Mouse (Mus musculus): ENCODE data around the gene 4933406M09Rik. TPM values are rescaled to one million over a fixed set of nuclear protein-coding genes. Genes with fewer than 3 reads are reported as not detected.

4933406M09Rik gene
- polyA plus RNA-seq, 1 experiment from 2014 or later: 0.06 TPM

- peaks cover 24% of the 10 kb centered on the region; the same call in 1 of the 2 replicates for H3K4me1 ChIP-seq (ENCODE audit: insufficient read depth, low read depth, low read length)
- peaks cover 4% of the 10 kb centered on the region for H3K36me3 ChIP-seq (ENCODE audit: insufficient read depth, low read length)
- ATAC-seq (no peak), DNase-seq (ENCODE audit: low spot score) (no peak)
- H3K4me2 ChIP-seq (replicated peaks; ENCODE audit: low read depth, low read length): no peak overlapping the region; the same call in 1 of the 2 replicates
- TF ChIP-seq CTCF (IDR thresholded peaks at IDR 0.05) (no peak), EP300 (IDR thresholded peaks at IDR 0.05) (no peak)
- H3K27me3 ChIP-seq (replicated peaks; ENCODE audit: insufficient read depth, low read length): no peaks in the 10 kb centered on the region
- no peak overlapping the region for H3K9ac ChIP-seq (replicated peaks; ENCODE audit: low read depth)
- 25% methylated on average over 1 of the region's 1 CpGs for WGBS
- no peak overlapping the region for H3K4me3 ChIP-seq (ENCODE audit: low read depth, low read length)
- H3K9me3 ChIP-seq (ENCODE audit: low read length): no peaks in the 10 kb centered on the region
- H3K27ac ChIP-seq (ENCODE audit: low read length): peak overlapping the region; percentile 47
Measured at GRCm38 (mm10) chr1:134419176-134419575, 33.4 kb downstream of the 4933406M09Rik start.

GRCm38 (mm10) chr1:134419751-134420458, 34.2 kb downstream of the 4933406M09Rik start:
- H3K9ac ChIP-seq (replicated peaks; ENCODE audit: low read depth): no peak overlapping the region
- no peaks in the 10 kb centered on the region for H3K27me3 ChIP-seq (replicated peaks; ENCODE audit: insufficient read depth, low read length)
- ATAC-seq: no peak
- TF ChIP-seq CTCF (IDR thresholded peaks at IDR 0.05) (no peak), EP300 (IDR thresholded peaks at IDR 0.05) (peak; percentile 58)
- 17% methylated on average over 5 of the region's 5 CpGs for WGBS
- DNase-seq (ENCODE audit: low spot score): peak; percentile 80
- H3K9me3 ChIP-seq (ENCODE audit: low read length): no peaks in the 10 kb centered on the region
- no peak overlapping the region for H3K4me3 ChIP-seq (ENCODE audit: low read depth, low read length)
- H3K4me1 ChIP-seq (ENCODE audit: insufficient read depth, low read depth, low read length): peaks cover 19% of the 10 kb centered on the region; the same call in 1 of the 2 replicates
- peaks cover 11% of the 10 kb centered on the region for H3K36me3 ChIP-seq (ENCODE audit: insufficient read depth, low read length)
- peak overlapping the region; percentile 17; the same call in 1 of the 2 replicates for H3K27ac ChIP-seq (ENCODE audit: low read length)
- H3K4me2 ChIP-seq (replicated peaks; ENCODE audit: low read depth, low read length): peak overlapping the region; percentile 15; the same call in 1 of the 2 replicates

- no peak for TF ChIP-seq EP300 (IDR thresholded peaks at IDR 0.05)
- no peak for TF ChIP-seq CTCF (IDR thresholded peaks at IDR 0.05)
- H3K9ac ChIP-seq (replicated peaks; ENCODE audit: low read depth): no peak overlapping the region
- H3K4me2 ChIP-seq (replicated peaks; ENCODE audit: low read depth, low read length): no peak overlapping the region
- no peak overlapping the region for H3K4me3 ChIP-seq (ENCODE audit: low read depth, low read length)
- ATAC-seq (no peak), DNase-seq (ENCODE audit: low spot score) (no peak)
- H3K36me3 ChIP-seq (ENCODE audit: insufficient read depth, low read length): peaks cover 43% of the 10 kb centered on the region
- WGBS: 54% methylated on average over 10 of the region's 10 CpGs
- H3K27ac ChIP-seq (ENCODE audit: low read length): no peak overlapping the region
- H3K27me3 ChIP-seq (replicated peaks; ENCODE audit: insufficient read depth, low read length): no peaks in the 10 kb centered on the region
- H3K9me3 ChIP-seq (ENCODE audit: low read length): no peaks in the 10 kb centered on the region
- peaks cover 16% of the 10 kb centered on the region; the same call in 1 of the 2 replicates for H3K4me1 ChIP-seq (ENCODE audit: insufficient read depth, low read depth, low read length)
Measured at GRCm38 (mm10) chr1:134423911-134424310, 38.2 kb downstream of the 4933406M09Rik start.

GRCm38 (mm10) chr1:134426289-134426688, 40.5 kb downstream of the 4933406M09Rik start:
- Histone ChIP-seq H3K9ac (replicated peaks; ENCODE audit: low read depth) (no peak overlapping the region), H3K4me1 (ENCODE audit: insufficient read depth, low read depth, low read length) (no peaks in the 10 kb centered on the region; the same call in 1 of the 2 replicates), H3K27ac (ENCODE audit: low read length) (no peak overlapping the region), H3K4me3 (ENCODE audit: low read depth, low read length) (no peak overlapping the region), H3K9me3 (ENCODE audit: low read length) (no peaks in the 10 kb centered on the region), H3K36me3 (ENCODE audit: insufficient read depth, low read length) (peaks cover 48% of the 10 kb centered on the region), H3K27me3 (replicated peaks; ENCODE audit: insufficient read depth, low read length) (no peaks in the 10 kb centered on the region), H3K4me2 (replicated peaks; ENCODE audit: low read depth, low read length) (no peak overlapping the region)
- no peak for TF ChIP-seq CTCF (IDR thresholded peaks at IDR 0.05)
- no peak for TF ChIP-seq EP300 (IDR thresholded peaks at IDR 0.05)
- DNase-seq (ENCODE audit: low spot score) (no peak), ATAC-seq (no peak)
- WGBS: 60% methylated on average over 5 of the region's 5 CpGs

- WGBS: 70% methylated on average over 10 of the region's 10 CpGs
- Histone ChIP-seq H3K9me3 (ENCODE audit: low read length) (no peaks in the 10 kb centered on the region), H3K27me3 (replicated peaks; ENCODE audit: insufficient read depth, low read length) (no peaks in the 10 kb centered on the region), H3K9ac (replicated peaks; ENCODE audit: low read depth) (no peak overlapping the region), H3K4me2 (replicated peaks; ENCODE audit: low read depth, low read length) (no peak overlapping the region), H3K27ac (ENCODE audit: low read length) (no peak overlapping the region), H3K4me3 (ENCODE audit: low read depth, low read length) (no peak overlapping the region), H3K4me1 (ENCODE audit: insufficient read depth, low read depth, low read length) (no peaks in the 10 kb centered on the region), H3K36me3 (ENCODE audit: insufficient read depth, low read length) (peaks cover 26% of the 10 kb centered on the region)
- TF ChIP-seq EP300 (IDR thresholded peaks at IDR 0.05) (no peak), CTCF (IDR thresholded peaks at IDR 0.05) (no peak)
- no peak for DNase-seq (ENCODE audit: low spot score)
- no peak for ATAC-seq
Measured at GRCm38 (mm10) chr1:134433002-134433401, 47.3 kb downstream of the 4933406M09Rik start.

- Histone ChIP-seq H3K36me3 (ENCODE audit: insufficient read depth, low read length) (peaks cover 22% of the 10 kb centered on the region), H3K9me3 (ENCODE audit: low read length) (no peaks in the 10 kb centered on the region), H3K4me1 (ENCODE audit: insufficient read depth, low read depth, low read length) (no peaks in the 10 kb centered on the region), H3K9ac (replicated peaks; ENCODE audit: low read depth) (no peak overlapping the region), H3K4me2 (replicated peaks; ENCODE audit: low read depth, low read length) (no peak overlapping the region), H3K27me3 (replicated peaks; ENCODE audit: insufficient read depth, low read length) (no peaks in the 10 kb centered on the region), H3K4me3 (ENCODE audit: low read depth, low read length) (no peak overlapping the region), H3K27ac (ENCODE audit: low read length) (no peak overlapping the region)
- no peak for ATAC-seq
- 84% methylated on average over 4 of the region's 4 CpGs for WGBS
- no peak for DNase-seq (ENCODE audit: low spot score)
- TF ChIP-seq CTCF (IDR thresholded peaks at IDR 0.05) (no peak), EP300 (IDR thresholded peaks at IDR 0.05) (no peak)
Measured at GRCm38 (mm10) chr1:134433473-134433872, 47.7 kb downstream of the 4933406M09Rik start.
